Mouse (Mus musculus): ENCODE measurements around the gene Cwc27. TPM values are rescaled to one million over a fixed set of nuclear protein-coding genes. Genes with fewer than 3 reads are reported as not detected.
A peak's percentile ranks its signal among the peaks of the same experiment; 100 is the strongest.

Gene Cwc27
- polyA plus RNA-seq (2015; fragmentation: Nextera tagmentation; extraction: Ambion mirVana), result 23.2 and 24.0 TPM in 2 replicates

GRCm38 (mm10) chr13:104816635-104817571 is at the start of gene Cwc27:
Cwc27 (minus strand) TSS chr13:104817142.
- Histone ChIP-seq H3K4me2 (ENCODE audit: low read depth, low read length) (peak within 1 kb of the TSS; percentile 70), H3K36me3 (ENCODE audit: control insufficient read depth, insufficient read depth, low read length) (no peaks in the 10 kb centered on the region), H3K27ac (ENCODE audit: low read length) (peak within 1 kb of the TSS; percentile 89), H3K9ac (ENCODE audit: low read length) (peak within 1 kb of the TSS; percentile 90), H3K4me1 (ENCODE audit: control insufficient read depth, insufficient read depth, low read length) (peaks cover 9% of the 10 kb centered on the region), H3K9me3 (replicated peaks; ENCODE audit: control insufficient read depth, low read length) (no peaks in the 10 kb centered on the region), H3K4me3 (replicated peaks; ENCODE audit: low read length) (peak within 1 kb of the TSS; percentile 67), H3K27me3 (ENCODE audit: control insufficient read depth, insufficient read depth, low read length) (no peaks in the 10 kb centered on the region)
- peak; percentile 94 for ATAC-seq (ENCODE audit: insufficient read depth, low FRiP score)
- WGBS, result under 1% methylated on average over 50 of the region's 50 CpGs

- 82% methylated on average over 5 of the region's 5 CpGs for WGBS
- Histone ChIP-seq H3K36me3 (ENCODE audit: control insufficient read depth, insufficient read depth, low read length) (no peaks in the 10 kb centered on the region), H3K27ac (ENCODE audit: low read length) (no peak overlapping the region), H3K27me3 (ENCODE audit: control insufficient read depth, insufficient read depth, low read length) (no peaks in the 10 kb centered on the region; the same call in 1 of the 2 replicates), H3K4me3 (replicated peaks; ENCODE audit: low read length) (no peak overlapping the region), H3K4me1 (ENCODE audit: control insufficient read depth, insufficient read depth, low read length) (0 out of 2 replicates have a peak, but pooled peaks cover 4% of the 10 kb centered on the region), H3K9me3 (replicated peaks; ENCODE audit: control insufficient read depth, low read length) (no peaks in the 10 kb centered on the region), H3K4me2 (ENCODE audit: low read depth, low read length) (no peak overlapping the region), H3K9ac (ENCODE audit: low read length) (no peak overlapping the region)
- no peak for ATAC-seq (ENCODE audit: insufficient read depth, low FRiP score)
These were observed 49.8 kb upstream of the Cwc27 start for GRCm38 (mm10) chr13:104866726-104867125.

GRCm38 (mm10) chr13:104863127-104863979 is 46.4 kb upstream of the Cwc27 start, which contains the start of gene Shisal2b:
Shisal2b (minus strand) TSS chr13:104863893.
- Histone ChIP-seq H3K4me1 (ENCODE audit: control insufficient read depth, insufficient read depth, low read length) (0 out of 2 replicates have a peak, but pooled peaks cover 4% of the 10 kb centered on the region), H3K4me2 (ENCODE audit: low read depth, low read length) (peak within 1 kb of the TSS; percentile 86), H3K27ac (ENCODE audit: low read length) (no peak within 1 kb of the TSS), H3K4me3 (replicated peaks; ENCODE audit: low read length) (peak within 1 kb of the TSS; percentile 48), H3K9ac (ENCODE audit: low read length) (peak within 1 kb of the TSS; percentile 57), H3K9me3 (replicated peaks; ENCODE audit: control insufficient read depth, low read length) (no peaks in the 10 kb centered on the region), H3K36me3 (ENCODE audit: control insufficient read depth, insufficient read depth, low read length) (no peaks in the 10 kb centered on the region), H3K27me3 (ENCODE audit: control insufficient read depth, insufficient read depth, low read length) (no peaks in the 10 kb centered on the region; the same call in 1 of the 2 replicates)
- peak; percentile 83; the same call in 1 of the 2 replicates for ATAC-seq (ENCODE audit: insufficient read depth, low FRiP score)
- WGBS, result 3% methylated on average over 38 of the region's 38 CpGs

GRCm38 (mm10) chr13:104853645-104854044 is 36.7 kb upstream of the Cwc27 start:
- no peak for ATAC-seq (ENCODE audit: insufficient read depth, low FRiP score)
- H3K4me1 ChIP-seq (ENCODE audit: control insufficient read depth, insufficient read depth, low read length), result no peaks in the 10 kb centered on the region
- no peak overlapping the region for H3K4me3 ChIP-seq (replicated peaks; ENCODE audit: low read length)
- 76% methylated on average over 2 of the region's 2 CpGs for WGBS
- H3K4me2 ChIP-seq (ENCODE audit: low read depth, low read length), result no peak overlapping the region
- no peaks in the 10 kb centered on the region for H3K27me3 ChIP-seq (ENCODE audit: control insufficient read depth, insufficient read depth, low read length)
- no peaks in the 10 kb centered on the region for H3K36me3 ChIP-seq (ENCODE audit: control insufficient read depth, insufficient read depth, low read length)
- no peak overlapping the region for H3K9ac ChIP-seq (ENCODE audit: low read length)
- no peak overlapping the region for H3K27ac ChIP-seq (ENCODE audit: low read length)
- no peaks in the 10 kb centered on the region for H3K9me3 ChIP-seq (replicated peaks; ENCODE audit: control insufficient read depth, low read length)

- Histone ChIP-seq H3K4me1 (ENCODE audit: control insufficient read depth, insufficient read depth, low read length) (no peaks in the 10 kb centered on the region), H3K27ac (ENCODE audit: low read length) (no peak overlapping the region), H3K27me3 (ENCODE audit: control insufficient read depth, insufficient read depth, low read length) (no peaks in the 10 kb centered on the region), H3K4me3 (replicated peaks; ENCODE audit: low read length) (no peak overlapping the region), H3K4me2 (ENCODE audit: low read depth, low read length) (no peak overlapping the region), H3K9ac (ENCODE audit: low read length) (no peak overlapping the region), H3K9me3 (replicated peaks; ENCODE audit: control insufficient read depth, low read length) (no peaks in the 10 kb centered on the region), H3K36me3 (ENCODE audit: control insufficient read depth, insufficient read depth, low read length) (peaks cover 3% of the 10 kb centered on the region; the same call in 1 of the 2 replicates)
- WGBS, result 90% methylated on average over 7 of the region's 13 CpGs
- ATAC-seq (ENCODE audit: insufficient read depth, low FRiP score), result no peak
These were observed 26.6 kb upstream of the Cwc27 start for GRCm38 (mm10) chr13:104843295-104844089.

- no peaks in the 10 kb centered on the region for H3K27me3 ChIP-seq (ENCODE audit: control insufficient read depth, insufficient read depth, low read length)
- H3K9ac ChIP-seq (ENCODE audit: low read length), result no peak overlapping the region
- no peak overlapping the region for H3K27ac ChIP-seq (ENCODE audit: low read length)
- H3K36me3 ChIP-seq (ENCODE audit: control insufficient read depth, insufficient read depth, low read length), result peaks cover 7% of the 10 kb centered on the region; the same call in 1 of the 2 replicates
- H3K9me3 ChIP-seq (replicated peaks; ENCODE audit: control insufficient read depth, low read length), result no peaks in the 10 kb centered on the region
- ATAC-seq (ENCODE audit: insufficient read depth, low FRiP score), result no peak
- H3K4me2 ChIP-seq (ENCODE audit: low read depth, low read length), result no peak overlapping the region
- H3K4me1 ChIP-seq (ENCODE audit: control insufficient read depth, insufficient read depth, low read length), result no peaks in the 10 kb centered on the region
- 47% methylated on average over 4 of the region's 4 CpGs for WGBS
- no peak overlapping the region for H3K4me3 ChIP-seq (replicated peaks; ENCODE audit: low read length)
These were observed 25.0 kb upstream of the Cwc27 start for GRCm38 (mm10) chr13:104841937-104842336.

GRCm38 (mm10) chr13:104837628-104838027 is 20.7 kb upstream of the Cwc27 start:
- no peak for ATAC-seq (ENCODE audit: insufficient read depth, low FRiP score)
- no peaks in the 10 kb centered on the region for H3K27me3 ChIP-seq (ENCODE audit: control insufficient read depth, insufficient read depth, low read length)
- H3K4me1 ChIP-seq (ENCODE audit: control insufficient read depth, insufficient read depth, low read length), result no peaks in the 10 kb centered on the region
- H3K4me3 ChIP-seq (replicated peaks; ENCODE audit: low read length), result no peak overlapping the region
- no peak overlapping the region for H3K27ac ChIP-seq (ENCODE audit: low read length)
- no peaks in the 10 kb centered on the region for H3K9me3 ChIP-seq (replicated peaks; ENCODE audit: control insufficient read depth, low read length)
- H3K4me2 ChIP-seq (ENCODE audit: low read depth, low read length), result no peak overlapping the region
- WGBS, result 73% methylated on average over 7 of the region's 7 CpGs
- H3K36me3 ChIP-seq (ENCODE audit: control insufficient read depth, insufficient read depth, low read length), result peaks cover 11% of the 10 kb centered on the region; the same call in 1 of the 2 replicates
- H3K9ac ChIP-seq (ENCODE audit: low read length), result no peak overlapping the region

GRCm38 (mm10) chr13:104832811-104833210 is 15.9 kb upstream of the Cwc27 start:
- Histone ChIP-seq H3K4me2 (ENCODE audit: low read depth, low read length) (no peak overlapping the region), H3K36me3 (ENCODE audit: control insufficient read depth, insufficient read depth, low read length) (peaks cover 17% of the 10 kb centered on the region), H3K27ac (ENCODE audit: low read length) (no peak overlapping the region), H3K4me3 (replicated peaks; ENCODE audit: low read length) (no peak overlapping the region), H3K27me3 (ENCODE audit: control insufficient read depth, insufficient read depth, low read length) (no peaks in the 10 kb centered on the region), H3K4me1 (ENCODE audit: control insufficient read depth, insufficient read depth, low read length) (no peaks in the 10 kb centered on the region), H3K9me3 (replicated peaks; ENCODE audit: control insufficient read depth, low read length) (no peaks in the 10 kb centered on the region; the same call in 1 of the 2 replicates), H3K9ac (ENCODE audit: low read length) (no peak overlapping the region)
- no peak for ATAC-seq (ENCODE audit: insufficient read depth, low FRiP score)
- 94% methylated on average over 13 of the region's 13 CpGs for WGBS

Measured in stomach, embryonic 16.5 days (tissue).